Mouse (Mus musculus): ENCODE results near the gene Tesk1.

DNA sequence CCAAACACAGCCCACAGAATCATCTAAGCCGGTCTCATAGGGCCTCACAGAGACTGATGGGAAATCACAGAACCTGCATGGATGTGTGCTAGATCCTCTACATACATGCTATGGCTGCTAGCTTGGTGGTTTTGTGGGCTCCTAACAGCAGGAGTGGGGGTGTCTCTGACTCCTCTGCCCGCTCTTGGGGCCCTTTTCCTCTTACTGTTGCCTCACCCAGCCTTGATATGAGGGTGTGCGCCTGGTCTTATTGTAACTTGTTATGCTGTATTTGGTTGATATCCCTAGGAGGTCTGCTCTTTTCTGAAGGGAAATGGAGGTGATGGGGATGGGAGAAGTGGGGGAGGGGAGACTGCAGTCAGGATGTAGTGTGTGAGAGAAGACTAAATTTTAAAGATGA is 47.9 kb downstream of the Tesk1 start:
- TF ChIP-seq TBP (conservative IDR thresholded peaks at IDR 0.05; ENCODE audit: low read depth, low read length), result no peak
- no peak for TF ChIP-seq CTCF (conservative IDR thresholded peaks at IDR 0.05 in 1 of 2, IDR thresholded peaks at IDR 0.05 in 1 of 2; ENCODE audit: low read depth in 2 of 2, low read length in 2 of 2)
- TF ChIP-seq POLR2A (IDR thresholded peaks at IDR 0.05; ENCODE audit: low read depth, low read length), result no peak
- no peak for TF ChIP-seq JUND (conservative IDR thresholded peaks at IDR 0.05; ENCODE audit: low read depth, low read length)
- TF ChIP-seq MAFK (IDR thresholded peaks at IDR 0.05; ENCODE audit: insufficient replicate concordance, low read length), result no peak
- no peak for TF ChIP-seq HCFC1 (IDR thresholded peaks at IDR 0.05; ENCODE audit: low read depth, low read length)
- TF ChIP-seq RAD21 (IDR thresholded peaks at IDR 0.05; ENCODE audit: low read depth, low read length), result no peak
- no peak for TF ChIP-seq ZKSCAN1 (IDR thresholded peaks at IDR 0.05; ENCODE audit: borderline replicate concordance, low read depth, low read length)
- TF ChIP-seq KAT2A (IDR thresholded peaks at IDR 0.05; ENCODE audit: insufficient replicate concordance, low read length), result no peak
- no peak for TF ChIP-seq ZNF384 (IDR thresholded peaks at IDR 0.05; ENCODE audit: low read depth, low read length)
